Mouse (Mus musculus): Measurements from ENCODE around the gene Enpep. TPM values are rescaled to one million over a fixed set of nuclear protein-coding genes. Genes with fewer than 3 reads are reported as not detected.

The Enpep gene
- total RNA-seq, 1 experiment = 0.54 TPM

- Histone ChIP-seq H3K36me3 (ENCODE audit: control insufficient read depth, insufficient read depth, low read length, poor library complexity, severe bottlenecking) (no peaks in the 10 kb centered on the region), H3K4me3 (ENCODE audit: insufficient read depth in 1 of 2, low read depth in 1 of 2, low read length in 2 of 2, poor library complexity in 1 of 2, severe bottlenecking in 1 of 2) (no peak overlapping the region), H3K27ac (ENCODE audit: insufficient read depth, low read depth, low read length, poor library complexity, severe bottlenecking) (no peak overlapping the region), H3K9ac (ENCODE audit: insufficient read depth, low read depth, low read length, poor library complexity, severe bottlenecking) (no peak overlapping the region), H3K9me3 (ENCODE audit: control insufficient read depth, insufficient read depth, low read depth, low read length) (no peaks in the 10 kb centered on the region), H3K4me1 (ENCODE audit: control insufficient read depth in 2 of 2, insufficient read depth in 2 of 2, low read length in 2 of 2, poor library complexity in 1 of 2) (no peaks in the 10 kb centered on the region)
- in situ Hi-C loops (cut with MboI; ENCODE audit: low sequenced_read_pairs in 2 of 2, unreplicated experiment in 2 of 2) = no loop called here
- DNase-seq (ENCODE audit: low read depth, low spot score) = peak; percentile 30
- no peak for TF ChIP-seq CHD2 (IDR thresholded peaks at IDR 0.05; ENCODE audit: low read depth, low read length)
- no peak for TF ChIP-seq HCFC1 (IDR thresholded peaks at IDR 0.05; ENCODE audit: borderline replicate concordance, insufficient read depth, low read length)
- no peak for TF ChIP-seq MAFK (IDR thresholded peaks at IDR 0.05; ENCODE audit: insufficient read depth, low read depth, low read length)
- no peak for TF ChIP-seq ZC3H11A (IDR thresholded peaks at IDR 0.05; ENCODE audit: borderline replicate concordance, low read depth, low read length)
- TF ChIP-seq ZNF384 (IDR thresholded peaks at IDR 0.05; ENCODE audit: low read depth, low read length) = no peak
These were observed 6.0 kb upstream of the Enpep start for GRCm38 (mm10) chr3:129338296-129339091.

DNA sequence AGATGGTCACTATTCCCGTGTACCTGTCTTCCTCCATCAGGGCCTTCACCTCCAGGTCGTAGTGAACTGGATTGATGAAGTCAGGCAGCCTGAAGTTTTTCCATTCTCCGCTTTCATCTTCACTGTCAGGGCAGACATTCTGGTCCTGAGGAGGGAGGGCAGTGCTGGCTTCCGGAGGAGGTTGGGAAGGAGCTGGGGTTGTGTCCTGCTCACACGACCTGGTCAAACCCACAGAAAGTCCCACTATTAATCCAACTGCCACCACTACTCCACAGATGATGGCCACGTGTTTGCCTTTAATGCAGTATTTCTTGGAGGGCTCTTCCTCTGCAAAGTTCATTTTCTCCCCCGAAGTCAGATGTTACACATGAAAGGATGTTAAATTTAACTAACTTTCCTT lies 378 bp downstream of the Enpep start:
- Histone ChIP-seq H3K9ac (ENCODE audit: insufficient read depth, low read depth, low read length, poor library complexity, severe bottlenecking) (no peak overlapping the region), H3K9me3 (ENCODE audit: control insufficient read depth, insufficient read depth, low read depth, low read length) (no peaks in the 10 kb centered on the region), H3K36me3 (ENCODE audit: control insufficient read depth, insufficient read depth, low read length, poor library complexity, severe bottlenecking) (no peaks in the 10 kb centered on the region), H3K27ac (ENCODE audit: insufficient read depth, low read depth, low read length, poor library complexity, severe bottlenecking) (no peak overlapping the region), H3K4me1 (ENCODE audit: control insufficient read depth in 2 of 2, insufficient read depth in 2 of 2, low read length in 2 of 2, poor library complexity in 1 of 2) (no peaks in the 10 kb centered on the region), H3K4me3 (ENCODE audit: insufficient read depth in 1 of 2, low read depth in 1 of 2, low read length in 2 of 2, poor library complexity in 1 of 2, severe bottlenecking in 1 of 2) (no peak overlapping the region)
- in situ Hi-C loops (cut with MboI; ENCODE audit: low sequenced_read_pairs in 2 of 2, unreplicated experiment in 2 of 2) = no loop called here
- TF ChIP-seq ZNF384 (IDR thresholded peaks at IDR 0.05; ENCODE audit: low read depth, low read length) (no peak), MAFK (IDR thresholded peaks at IDR 0.05; ENCODE audit: insufficient read depth, low read depth, low read length) (no peak), CHD2 (IDR thresholded peaks at IDR 0.05; ENCODE audit: low read depth, low read length) (no peak), HCFC1 (IDR thresholded peaks at IDR 0.05; ENCODE audit: borderline replicate concordance, insufficient read depth, low read length) (no peak), ZC3H11A (IDR thresholded peaks at IDR 0.05; ENCODE audit: borderline replicate concordance, low read depth, low read length) (no peak)
- no peak for DNase-seq (ENCODE audit: low read depth, low spot score)

- H3K4me1 ChIP-seq (ENCODE audit: control insufficient read depth in 2 of 2, insufficient read depth in 2 of 2, low read length in 2 of 2, poor library complexity in 1 of 2) = no peaks in the 10 kb centered on the region
- in situ Hi-C loops (cut with MboI; ENCODE audit: low sequenced_read_pairs in 2 of 2, unreplicated experiment in 2 of 2) = no loop called here
- H3K36me3 ChIP-seq (ENCODE audit: control insufficient read depth, insufficient read depth, low read length, poor library complexity, severe bottlenecking) = no peaks in the 10 kb centered on the region
- H3K27ac ChIP-seq (ENCODE audit: insufficient read depth, low read depth, low read length, poor library complexity, severe bottlenecking) = no peak overlapping the region
- H3K9ac ChIP-seq (ENCODE audit: insufficient read depth, low read depth, low read length, poor library complexity, severe bottlenecking) = no peak overlapping the region
- DNase-seq (ENCODE audit: low read depth, low spot score) = no peak
- no peak overlapping the region for H3K4me3 ChIP-seq (ENCODE audit: insufficient read depth in 1 of 2, low read depth in 1 of 2, low read length in 2 of 2, poor library complexity in 1 of 2, severe bottlenecking in 1 of 2)
- H3K9me3 ChIP-seq (ENCODE audit: control insufficient read depth, insufficient read depth, low read depth, low read length) = no peaks in the 10 kb centered on the region
- TF ChIP-seq CHD2 (IDR thresholded peaks at IDR 0.05; ENCODE audit: low read depth, low read length) (no peak), MAFK (IDR thresholded peaks at IDR 0.05; ENCODE audit: insufficient read depth, low read depth, low read length) (no peak), HCFC1 (IDR thresholded peaks at IDR 0.05; ENCODE audit: borderline replicate concordance, insufficient read depth, low read length) (no peak), ZC3H11A (IDR thresholded peaks at IDR 0.05; ENCODE audit: borderline replicate concordance, low read depth, low read length) (no peak), ZNF384 (IDR thresholded peaks at IDR 0.05; ENCODE audit: low read depth, low read length) (no peak)
These were observed 1.1 kb downstream of the Enpep start for GRCm38 (mm10) chr3:129331427-129331826.

DNA sequence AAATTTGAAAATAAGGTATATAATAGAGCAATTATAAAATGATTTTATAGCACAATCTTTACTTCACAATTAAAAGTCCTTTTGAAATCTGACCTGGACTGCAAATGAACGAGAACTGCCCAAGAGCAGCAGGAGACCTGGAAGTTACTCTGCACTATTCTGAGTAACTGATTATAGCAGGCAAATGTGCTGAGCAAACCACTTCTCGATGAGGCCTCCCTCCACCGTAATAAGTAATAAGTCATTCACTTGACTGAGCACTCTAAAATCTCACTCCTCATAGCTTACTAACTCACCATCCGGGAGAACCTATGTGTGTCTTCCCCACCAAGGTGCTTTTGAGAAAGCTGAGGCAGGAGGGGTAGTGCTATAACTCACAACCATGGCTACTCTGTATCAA lies 4.5 kb downstream of the Enpep start:
- H3K36me3 ChIP-seq (ENCODE audit: control insufficient read depth, insufficient read depth, low read length, poor library complexity, severe bottlenecking) = no peaks in the 10 kb centered on the region
- in situ Hi-C loops (cut with MboI; ENCODE audit: low sequenced_read_pairs in 2 of 2, unreplicated experiment in 2 of 2) = no loop called here
- no peaks in the 10 kb centered on the region for H3K9me3 ChIP-seq (ENCODE audit: control insufficient read depth, insufficient read depth, low read depth, low read length)
- H3K27ac ChIP-seq (ENCODE audit: insufficient read depth, low read depth, low read length, poor library complexity, severe bottlenecking) = no peak overlapping the region
- TF ChIP-seq CHD2 (IDR thresholded peaks at IDR 0.05; ENCODE audit: low read depth, low read length) (no peak), ZNF384 (IDR thresholded peaks at IDR 0.05; ENCODE audit: low read depth, low read length) (no peak), HCFC1 (IDR thresholded peaks at IDR 0.05; ENCODE audit: borderline replicate concordance, insufficient read depth, low read length) (no peak), MAFK (IDR thresholded peaks at IDR 0.05; ENCODE audit: insufficient read depth, low read depth, low read length) (no peak)
- no peaks in the 10 kb centered on the region for H3K4me1 ChIP-seq (ENCODE audit: control insufficient read depth in 2 of 2, insufficient read depth in 2 of 2, low read length in 2 of 2, poor library complexity in 1 of 2)
- no peak for DNase-seq (ENCODE audit: low read depth, low spot score)
- H3K9ac ChIP-seq (ENCODE audit: insufficient read depth, low read depth, low read length, poor library complexity, severe bottlenecking) = no peak overlapping the region
- no peak overlapping the region for H3K4me3 ChIP-seq (ENCODE audit: insufficient read depth in 1 of 2, low read depth in 1 of 2, low read length in 2 of 2, poor library complexity in 1 of 2, severe bottlenecking in 1 of 2)
